Mouse (Mus musculus) hindbrain, embryonic 12.5 days (tissue): ENCODE results near the gene Thada. TPM values are rescaled to one million over a fixed set of nuclear protein-coding genes. Genes with fewer than 3 reads are reported as not detected.

Source experiments
- ATAC-seq: fragments of 200-750 bp; cut with Nextera tagmentation; 2 replicates; pipeline ENCODE4 v1.8.0; 2017; ENCODE audit warnings: moderate TSS enrichment; ENCODE audit not compliant: low FRiP score
- H3K27ac ChIP-seq: fragments of 300-500 bp; sonication (generic); 2 replicates; pipeline ENCODE4 v1.5.1; 2016; ENCODE audit warnings: mild to moderate bottlenecking
- H3K27me3 ChIP-seq: fragments of 300-500 bp; sonication (generic); 2 replicates; pipeline ENCODE4 v1.6.1; 2016; ENCODE audit warnings: mild to moderate bottlenecking
- H3K36me3 ChIP-seq: fragments of 300-500 bp; sonication (generic); 2 replicates; pipeline ENCODE4 v1.6.1; 2016; ENCODE audit warnings: mild to moderate bottlenecking
- H3K4me1 ChIP-seq: fragments of 300-500 bp; sonication (generic); 2 replicates; pipeline ENCODE4 v1.6.1; 2016
- H3K4me2 ChIP-seq: fragments of 300-500 bp; sonication (generic); replicated peaks from 2 replicates; pipeline ENCODE4 v1.6.1; 2016; ENCODE audit warnings: mild to moderate bottlenecking
- H3K4me3 ChIP-seq: fragments of 300-500 bp; sonication (generic); 2 replicates; pipeline ENCODE4 v1.5.1; 2016; ENCODE audit warnings: mild to moderate bottlenecking
- H3K9ac ChIP-seq: fragments of 300-500 bp; sonication (generic); 2 replicates; pipeline ENCODE4 v1.6.1; 2016; ENCODE audit warnings: mild to moderate bottlenecking, moderate library complexity
- H3K9me3 ChIP-seq: fragments of 300-500 bp; sonication (generic); replicated peaks from 2 replicates; pipeline ENCODE4 v1.6.1; 2016; ENCODE audit warnings: mild to moderate bottlenecking
- WGBS: fragments of 180-500 bp; shearing (Covaris S2); methylation state at CpG from one replicate; pipeline ENCODE4 v1.1.7; 2016; 5-methylcytosine and 5-hydroxymethylcytosine counted together
- polyA plus RNA-seq: library from polyadenylated mRNA; unstranded; fragments of >200 nt; fragmentation: Nextera tagmentation; extraction: Ambion mirVana; gene quantifications from 2 replicates; pipeline ENCODE4 v1.2.1, GENCODE M21; 2016

Gene Thada
- polyA plus RNA-seq, 1 experiment from 2014 or later, result 9.9 TPM

DNA sequence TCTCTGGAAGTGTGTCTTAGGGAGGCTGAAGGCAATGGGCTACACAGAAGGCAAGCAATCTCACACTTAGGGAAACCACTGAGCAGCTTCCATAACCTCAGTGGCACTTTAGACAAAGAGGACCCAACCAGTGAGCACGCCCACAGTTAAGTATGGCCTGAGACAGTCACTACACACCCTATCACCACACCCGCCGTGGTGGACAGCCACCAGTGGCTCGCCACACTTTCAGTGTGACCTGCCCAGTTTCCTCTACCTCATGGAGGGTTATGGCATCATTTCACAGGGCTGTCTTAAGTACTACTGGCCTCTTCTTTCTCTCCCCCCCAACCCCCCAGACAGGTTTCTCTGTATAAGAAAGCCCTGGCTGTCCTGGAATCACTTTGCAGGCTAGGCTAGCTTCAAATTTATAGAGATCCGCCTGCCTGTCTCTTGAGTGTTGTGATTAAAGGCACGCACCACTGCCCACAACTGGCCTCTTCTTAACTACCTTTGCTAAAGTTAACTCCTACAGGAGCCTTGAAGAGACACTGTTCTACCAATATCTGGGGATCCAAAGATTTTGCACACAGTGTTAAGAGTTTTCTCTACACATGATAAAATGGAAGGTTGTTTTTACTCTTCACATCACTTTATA lies 194.3 kb downstream of the Thada start:
- H3K9me3 ChIP-seq, result no peaks in the 10 kb centered on the region
- no peak overlapping the region for H3K4me2 ChIP-seq
- peaks cover 18% of the 10 kb centered on the region for H3K4me1 ChIP-seq
- no peak overlapping the region for H3K4me3 ChIP-seq
- no peak overlapping the region for H3K27ac ChIP-seq
- H3K27me3 ChIP-seq, result no peaks in the 10 kb centered on the region
- no peak for ATAC-seq
- WGBS, result 92% methylated on average over 6 of the region's 6 CpGs
- no peak overlapping the region for H3K9ac ChIP-seq
- peaks cover 7% of the 10 kb centered on the region; the same call in 1 of the 2 replicates for H3K36me3 ChIP-seq

- Histone ChIP-seq H3K27me3 (no peaks in the 10 kb centered on the region), H3K27ac (no peak overlapping the region), H3K36me3 (peaks cover 7% of the 10 kb centered on the region; the same call in 1 of the 2 replicates), H3K9ac (no peak overlapping the region), H3K4me2 (no peak overlapping the region), H3K4me1 (peaks cover 11% of the 10 kb centered on the region), H3K9me3 (no peaks in the 10 kb centered on the region), H3K4me3 (no peak overlapping the region)
- 87% methylated on average over 5 of the region's 5 CpGs for WGBS
- no peak for ATAC-seq
Observed at GRCm38 (mm10) chr17:84269722-84270121, 196.3 kb downstream of the Thada start.

GRCm38 (mm10) chr17:84268450-84268849 lies 197.6 kb downstream of the Thada start:
- H3K4me2 ChIP-seq, result no peak overlapping the region
- H3K9ac ChIP-seq, result no peak overlapping the region
- peaks cover 7% of the 10 kb centered on the region; the same call in 1 of the 2 replicates for H3K36me3 ChIP-seq
- 0 out of 2 replicates have a peak overlapping the region, but pooled peaks have one; percentile 7 for H3K27ac ChIP-seq
- no peaks in the 10 kb centered on the region for H3K4me1 ChIP-seq
- no peaks in the 10 kb centered on the region for H3K27me3 ChIP-seq
- no peaks in the 10 kb centered on the region for H3K9me3 ChIP-seq
- no peak overlapping the region for H3K4me3 ChIP-seq
- no peak for ATAC-seq
- 82% methylated on average over 3 of the region's 3 CpGs for WGBS

DNA sequence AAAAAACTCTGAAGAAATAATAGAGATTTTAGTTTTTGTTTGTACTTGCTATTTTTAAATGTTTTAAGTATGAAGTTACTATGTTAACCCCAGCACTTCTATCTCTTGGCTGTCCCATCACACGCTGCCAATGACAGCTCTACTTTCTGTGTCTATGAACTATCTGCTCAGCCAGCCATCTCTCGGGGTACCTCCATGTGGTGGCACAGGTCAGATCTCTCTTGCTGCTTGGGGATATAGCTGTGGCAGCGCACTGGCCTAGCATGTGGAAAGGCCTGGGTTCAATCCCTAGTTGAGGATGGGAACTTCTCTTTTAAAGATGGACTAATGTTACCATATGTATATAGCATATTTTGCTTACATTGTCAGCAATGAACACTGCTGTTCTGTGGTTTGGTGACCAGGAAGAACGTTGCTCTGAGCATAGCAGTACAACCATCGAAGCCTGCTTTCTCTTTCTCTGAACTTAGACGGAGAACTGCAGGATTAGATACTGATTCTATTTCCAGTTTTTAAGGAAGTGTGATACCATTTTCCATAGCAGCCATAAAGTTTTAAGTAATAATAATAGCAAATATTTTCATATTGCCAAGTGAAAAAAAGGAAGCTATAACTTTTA lies 198.4 kb downstream of the Thada start:
- WGBS, result 95% methylated on average over 6 of the region's 6 CpGs
- no peaks in the 10 kb centered on the region for H3K9me3 ChIP-seq
- H3K36me3 ChIP-seq, result peaks cover 7% of the 10 kb centered on the region; the same call in 1 of the 2 replicates
- no peak overlapping the region for H3K4me2 ChIP-seq
- no peak for ATAC-seq
- no peaks in the 10 kb centered on the region; the same call in 1 of the 2 replicates for H3K4me1 ChIP-seq
- H3K4me3 ChIP-seq, result no peak overlapping the region
- H3K27me3 ChIP-seq, result no peaks in the 10 kb centered on the region
- H3K9ac ChIP-seq, result no peak overlapping the region
- no peak overlapping the region for H3K27ac ChIP-seq

- no peak for ATAC-seq
- WGBS, result 84% methylated on average over 3 of the region's 3 CpGs
- no peak overlapping the region for H3K4me3 ChIP-seq
Observed at GRCm38 (mm10) chr17:84266161-84266948, 199.7 kb downstream of the Thada start.

GRCm38 (mm10) chr17:84265480-84266130 lies 200.4 kb downstream of the Thada start:
- Histone ChIP-seq H3K4me2 (no peak overlapping the region), H3K4me3 (no peak overlapping the region), H3K9ac (no peak overlapping the region), H3K27ac (no peak overlapping the region), H3K36me3 (no peaks in the 10 kb centered on the region), H3K4me1 (no peaks in the 10 kb centered on the region; the same call in 1 of the 2 replicates), H3K9me3 (no peaks in the 10 kb centered on the region), H3K27me3 (no peaks in the 10 kb centered on the region)
- WGBS, result 84% methylated on average over 5 of the region's 5 CpGs
- no peak for ATAC-seq

More at GRCm38 (mm10) chr17:84266161-84266948, 199.7 kb downstream of the Thada start:
- H3K36me3 ChIP-seq, result peaks cover 7% of the 10 kb centered on the region; the same call in 1 of the 2 replicates
- no peaks in the 10 kb centered on the region for H3K9me3 ChIP-seq
- H3K4me1 ChIP-seq, result no peaks in the 10 kb centered on the region; the same call in 1 of the 2 replicates
- H3K9ac ChIP-seq, result no peak overlapping the region
- H3K4me2 ChIP-seq, result no peak overlapping the region
- H3K27me3 ChIP-seq, result no peaks in the 10 kb centered on the region
- H3K27ac ChIP-seq, result no peak overlapping the region

DNA sequence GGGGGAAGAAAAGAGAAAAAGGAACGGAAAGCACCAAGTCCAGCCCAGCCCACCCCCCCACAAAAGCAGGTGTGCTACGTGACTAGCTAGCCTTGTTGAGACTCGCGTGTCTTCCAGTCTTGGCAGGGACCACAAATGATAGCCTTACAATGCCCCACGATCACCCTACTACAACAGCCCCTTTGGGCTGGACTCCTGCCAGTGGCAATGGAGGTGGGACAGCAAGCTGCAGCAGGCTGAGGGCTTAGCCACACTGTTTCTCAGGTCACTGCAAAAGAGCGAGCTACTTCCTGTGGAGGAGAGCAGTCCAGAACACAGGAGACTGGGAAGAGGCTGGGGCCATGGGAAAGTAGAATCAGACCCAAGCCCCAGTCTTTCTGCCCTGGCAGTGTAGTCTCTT lies 201.7 kb downstream of the Thada start:
- no peak for ATAC-seq
- Histone ChIP-seq H3K27ac (no peak overlapping the region), H3K4me3 (no peak overlapping the region), H3K36me3 (no peaks in the 10 kb centered on the region), H3K9me3 (no peaks in the 10 kb centered on the region), H3K4me2 (no peak overlapping the region), H3K9ac (no peak overlapping the region), H3K27me3 (no peaks in the 10 kb centered on the region), H3K4me1 (no peaks in the 10 kb centered on the region; the same call in 1 of the 2 replicates)
- 80% methylated on average over 6 of the region's 6 CpGs for WGBS

DNA sequence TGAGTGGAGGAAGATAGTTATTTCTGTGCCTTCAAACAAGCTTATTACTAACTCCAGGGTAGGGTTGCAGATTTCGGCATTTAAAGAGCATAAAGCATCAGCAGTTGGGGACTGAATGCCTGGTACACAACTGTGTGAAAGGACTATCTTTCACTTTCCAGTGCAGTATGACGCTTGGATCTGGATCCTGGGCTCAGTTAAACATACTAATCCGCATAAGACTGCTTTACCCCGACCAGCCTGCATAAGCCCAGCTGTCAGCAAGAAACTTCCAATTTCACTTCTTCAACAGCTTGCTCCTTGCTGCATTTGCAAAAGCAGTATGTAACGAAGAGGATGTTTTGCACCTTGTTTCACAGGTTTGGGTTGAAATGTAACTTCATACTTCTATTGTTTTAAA lies 202.4 kb downstream of the Thada start:
- Histone ChIP-seq H3K4me3 (no peak overlapping the region), H3K4me2 (no peak overlapping the region), H3K9me3 (no peaks in the 10 kb centered on the region), H3K4me1 (peaks cover 6% of the 10 kb centered on the region), H3K9ac (no peak overlapping the region), H3K36me3 (no peaks in the 10 kb centered on the region), H3K27ac (no peak overlapping the region), H3K27me3 (no peaks in the 10 kb centered on the region)
- 84% methylated on average over 5 of the region's 5 CpGs for WGBS
- no peak for ATAC-seq

DNA sequence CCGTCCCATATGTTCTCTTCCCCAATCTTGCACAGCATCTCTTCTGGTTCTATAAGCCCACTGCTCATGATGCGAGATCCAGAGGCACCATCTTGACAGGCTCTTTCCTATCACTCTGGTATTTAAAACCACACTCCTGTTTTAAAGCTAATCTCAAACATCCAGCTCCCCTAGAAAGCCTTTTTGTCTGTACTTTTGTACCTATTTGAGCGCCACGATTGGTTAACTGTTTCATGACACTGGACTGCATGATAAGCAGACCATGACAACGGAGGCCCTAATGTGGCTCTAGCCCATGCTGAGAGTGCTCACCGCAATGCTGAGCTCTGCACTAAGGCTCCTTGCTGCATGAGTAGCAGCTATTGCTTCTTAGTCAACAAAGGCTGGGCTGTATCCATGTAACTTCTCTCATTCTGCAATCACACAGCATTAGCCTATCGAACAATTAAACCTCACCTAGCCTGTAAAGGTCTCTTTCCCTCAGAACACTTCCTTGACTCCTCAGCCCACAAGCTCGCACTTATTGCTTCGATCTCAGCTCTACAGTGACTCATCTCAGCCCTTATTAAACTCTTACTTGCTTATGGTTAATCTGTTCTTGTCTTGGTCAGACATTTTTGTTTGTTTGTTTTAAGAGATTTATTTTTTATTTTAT lies 203.6 kb downstream of the Thada start:
- Histone ChIP-seq H3K27ac (no peak overlapping the region), H3K4me2 (no peak overlapping the region), H3K4me1 (peaks cover 11% of the 10 kb centered on the region), H3K9me3 (no peaks in the 10 kb centered on the region), H3K36me3 (no peaks in the 10 kb centered on the region), H3K27me3 (no peaks in the 10 kb centered on the region), H3K4me3 (no peak overlapping the region), H3K9ac (no peak overlapping the region)
- 93% methylated on average over 9 of the region's 9 CpGs for WGBS
- no peak for ATAC-seq

GRCm38 (mm10) chr17:84261010-84261409 lies 205.0 kb downstream of the Thada start:
- no peak for ATAC-seq
- H3K27ac ChIP-seq, result no peak overlapping the region
- H3K4me2 ChIP-seq, result no peak overlapping the region
- no peaks in the 10 kb centered on the region for H3K9me3 ChIP-seq
- H3K9ac ChIP-seq, result no peak overlapping the region
- H3K27me3 ChIP-seq, result no peaks in the 10 kb centered on the region
- no peaks in the 10 kb centered on the region for H3K36me3 ChIP-seq
- H3K4me1 ChIP-seq, result peaks cover 16% of the 10 kb centered on the region
- H3K4me3 ChIP-seq, result no peak overlapping the region

GRCm38 (mm10) chr17:84260226-84260625 lies 205.8 kb downstream of the Thada start:
- peaks cover 21% of the 10 kb centered on the region for H3K4me1 ChIP-seq
- no peaks in the 10 kb centered on the region for H3K9me3 ChIP-seq
- no peak overlapping the region for H3K4me3 ChIP-seq
- no peaks in the 10 kb centered on the region for H3K36me3 ChIP-seq
- H3K9ac ChIP-seq, result no peak overlapping the region
- H3K27me3 ChIP-seq, result no peaks in the 10 kb centered on the region
- H3K4me2 ChIP-seq, result no peak overlapping the region
- ATAC-seq, result no peak
- H3K27ac ChIP-seq, result no peak overlapping the region
